Mouse (Mus musculus) yolk sac, embryonic 10.5 days (tissue): ENCODE measurements around the gene Prkca.

ENCODE experiments used
- DNase-seq: peaks from one replicate; pipeline ENCODE4 v3.0.0-alpha.2; 2017; ENCODE audit warnings: low spot score

The Prkca gene

DNA sequence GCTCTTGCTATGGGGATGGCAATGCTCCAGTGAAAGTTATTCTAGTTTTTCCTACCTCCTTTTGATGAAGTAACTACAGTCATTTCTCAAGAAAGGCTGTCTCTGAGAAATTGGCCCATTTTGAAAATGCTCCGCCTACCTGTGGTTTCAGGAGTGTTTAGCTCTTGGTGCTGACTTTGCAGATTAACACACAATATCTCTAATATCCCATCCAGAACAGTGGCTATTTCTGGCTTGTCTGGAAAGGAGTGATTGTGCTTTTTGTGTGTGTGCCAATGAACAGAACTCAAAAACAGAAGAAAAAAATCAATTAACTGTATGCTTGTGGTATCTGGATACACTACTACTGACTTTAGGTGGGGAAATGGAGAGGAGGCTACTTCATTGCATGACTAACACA, 395.8 kb downstream of the Prkca start:
- DNase-seq, result no peak

DNA sequence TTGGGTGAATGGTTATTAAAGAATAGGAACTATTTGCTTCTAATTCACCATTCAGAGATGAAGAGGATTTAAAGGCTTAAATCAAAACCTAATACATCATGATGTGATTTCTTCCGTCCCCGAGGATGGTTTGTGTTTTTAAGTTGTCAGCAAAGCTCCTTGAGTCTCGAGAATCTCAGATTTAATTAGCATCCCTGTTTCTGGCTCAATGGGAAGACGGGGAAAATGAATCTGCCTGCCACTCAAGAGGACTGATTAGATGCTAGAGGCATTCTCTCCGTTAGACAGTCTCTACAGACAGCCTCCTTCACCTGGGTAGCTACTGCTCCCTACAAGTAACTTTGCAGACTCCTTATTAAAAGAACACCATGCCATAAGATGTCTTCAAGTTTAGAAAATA, 396.9 kb downstream of the Prkca start:
- no peak for DNase-seq

DNA sequence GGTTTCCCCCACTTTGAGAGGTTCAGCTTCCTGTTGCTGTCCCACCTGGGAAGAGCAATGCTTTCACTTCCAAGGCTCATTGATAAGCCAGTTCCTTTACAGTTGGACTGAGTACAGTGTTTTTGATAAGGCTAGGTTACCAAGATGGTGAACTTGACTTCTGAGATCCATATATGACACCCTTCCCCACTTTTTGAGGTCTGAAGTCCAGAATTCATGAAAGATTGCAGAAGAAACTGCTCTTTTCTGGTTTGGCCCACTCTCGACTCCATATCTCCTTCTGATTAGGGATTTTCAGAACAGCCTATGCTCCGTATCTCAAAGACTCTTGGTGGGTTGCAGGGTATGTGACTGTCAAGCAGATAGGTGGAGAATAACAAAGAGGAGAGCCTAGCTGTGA, 406.8 kb downstream of the Prkca start:
- no peak for DNase-seq

DNA sequence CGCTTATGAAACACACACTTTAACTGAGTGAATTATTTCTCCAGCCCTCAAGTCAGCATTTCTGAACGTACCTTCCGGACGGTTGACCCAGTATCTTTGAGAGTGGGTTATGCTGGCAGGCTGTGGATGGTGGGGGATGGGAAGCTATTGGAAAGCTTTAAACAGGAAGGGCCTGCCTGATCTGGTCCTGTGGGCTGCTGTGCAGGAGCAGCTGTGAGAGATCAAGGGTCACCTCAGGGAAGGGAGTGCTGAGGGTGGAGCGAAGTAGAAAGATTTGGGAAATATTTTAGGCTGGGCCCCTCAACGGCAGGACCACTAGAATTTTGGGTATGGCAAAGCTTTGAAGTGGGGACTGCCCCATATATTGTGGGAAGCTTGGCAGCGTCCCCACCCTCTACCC, 412.0 kb downstream of the Prkca start:
- no peak for DNase-seq

DNA sequence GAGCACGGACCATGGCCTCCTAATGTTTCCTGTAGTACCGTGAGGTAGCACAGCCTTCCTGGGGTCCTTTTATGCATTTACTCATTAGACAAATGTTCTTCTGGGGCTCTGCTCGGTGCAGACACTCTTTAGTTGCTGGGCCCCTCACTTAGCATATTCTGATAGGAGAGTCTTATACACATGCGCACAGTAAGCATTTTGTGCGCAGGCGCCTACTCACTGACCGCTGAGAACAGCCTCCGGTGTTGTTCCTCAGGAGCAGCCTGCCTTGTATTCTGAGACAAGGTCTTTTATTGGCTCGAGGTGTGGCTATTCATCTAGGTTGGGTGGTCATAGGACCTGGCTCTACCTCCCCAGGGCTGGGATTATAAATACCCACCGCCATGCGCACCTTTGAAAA, 412.4 kb downstream of the Prkca start:
- DNase-seq, result no peak

DNA sequence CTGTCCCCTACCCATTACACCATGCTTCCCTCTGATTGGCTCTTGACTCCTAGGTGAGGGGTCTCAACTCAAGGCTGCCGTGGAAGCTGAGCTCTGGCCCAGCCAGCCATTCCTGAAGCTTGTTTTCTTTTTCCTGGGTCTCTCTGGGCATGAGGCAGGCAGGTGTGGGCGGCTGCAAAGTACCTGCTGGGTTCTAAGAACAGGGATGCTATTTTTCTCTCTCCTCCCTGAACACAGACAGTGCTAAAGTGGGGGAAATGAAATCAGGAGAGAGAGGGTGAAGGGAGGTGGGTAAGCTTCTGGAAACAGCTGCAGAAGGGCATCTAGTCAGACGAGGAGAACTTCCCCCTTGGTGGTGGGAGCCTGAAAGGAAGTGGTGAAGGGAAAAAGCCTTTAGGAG, 414.0 kb downstream of the Prkca start:
- no peak for DNase-seq

DNA sequence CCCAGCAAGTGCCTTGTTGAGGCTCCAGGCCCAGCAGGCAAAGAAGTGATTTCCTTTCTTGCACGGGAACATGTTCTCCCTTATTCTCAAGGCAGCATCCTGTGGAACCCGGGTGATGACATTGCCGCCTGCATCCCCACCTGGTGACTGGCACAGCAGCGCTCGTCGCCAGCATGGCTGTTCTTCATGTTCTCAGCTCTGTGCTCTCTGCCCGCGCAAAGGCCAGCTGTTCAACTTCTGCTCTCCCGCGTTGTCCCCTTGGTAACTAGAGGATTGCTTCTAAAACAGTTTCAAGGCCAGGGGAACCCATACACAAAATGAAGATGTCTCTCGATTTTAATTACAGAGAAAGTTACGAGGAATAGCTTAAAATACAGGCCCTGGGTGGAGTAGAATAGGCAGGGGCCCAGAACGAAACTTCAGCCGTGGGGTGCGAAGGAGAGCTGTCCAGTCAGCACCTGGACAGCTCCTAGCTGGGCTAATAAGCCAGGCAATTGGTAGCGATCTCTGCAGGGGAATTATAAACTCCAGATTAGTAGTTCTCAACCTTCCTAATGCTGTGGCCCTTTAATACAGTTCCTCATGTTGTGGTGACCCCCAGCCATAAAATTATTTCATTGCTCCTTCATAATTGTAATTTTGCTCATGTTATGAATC, 423.7 kb downstream of the Prkca start:
- peak; percentile 12 for DNase-seq

DNA sequence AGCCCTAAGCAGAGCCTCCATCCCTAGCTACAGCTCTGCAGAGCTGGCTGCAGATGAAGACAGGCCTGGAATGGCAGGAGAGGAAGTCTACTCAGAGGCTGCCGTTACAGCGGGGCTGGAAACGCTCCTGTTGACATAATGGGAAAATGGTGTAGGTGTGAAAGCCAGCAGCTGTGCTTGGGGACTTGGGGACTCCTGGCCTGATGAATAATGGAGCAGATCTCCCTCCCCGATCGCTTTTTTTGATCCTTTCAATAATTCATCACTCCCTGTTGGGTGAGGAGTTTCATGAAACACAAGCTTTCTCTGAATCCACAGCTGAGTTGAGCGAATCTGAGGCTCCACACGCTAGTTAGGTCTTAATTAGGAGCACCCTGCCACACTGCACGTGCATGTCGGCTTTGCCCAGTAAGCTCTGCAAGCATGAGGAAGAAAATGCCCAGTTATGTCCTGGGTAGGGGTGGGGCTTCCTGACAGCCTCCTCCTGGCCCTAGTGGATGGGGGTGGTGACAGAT, 425.9 kb downstream of the Prkca start:
- no peak for DNase-seq

DNA sequence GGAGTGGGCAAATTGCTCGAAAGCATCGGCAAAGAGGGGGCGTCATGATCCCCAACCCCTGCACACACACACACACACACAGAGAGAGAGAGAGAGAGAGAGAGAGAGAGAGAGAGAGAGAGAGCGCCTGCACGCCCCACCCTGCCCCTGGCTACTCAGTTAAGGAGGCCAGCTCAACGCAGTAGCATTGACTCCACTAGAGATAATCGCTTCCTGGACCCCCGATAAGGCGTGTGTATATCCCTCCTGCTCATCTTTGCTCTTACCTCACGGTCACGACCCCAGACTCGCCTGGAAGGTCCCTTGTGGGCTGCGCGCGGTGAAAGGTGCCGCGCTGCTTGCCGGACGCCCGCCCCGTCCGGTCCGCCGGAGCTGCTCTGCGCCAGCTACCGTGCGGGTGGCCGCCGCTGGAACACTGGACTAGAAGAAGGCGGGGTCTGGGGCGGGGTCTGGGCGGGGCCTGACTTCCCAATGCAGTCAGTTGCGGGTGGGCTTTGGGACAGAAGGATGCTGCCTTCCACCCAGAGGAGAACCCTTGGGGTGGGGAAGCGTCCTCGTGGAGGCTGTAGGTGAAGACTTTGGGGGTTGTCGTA, 429.0 kb downstream of the Prkca start, which contains the start of gene Cacng5:
TSS of gene Cacng5 (minus strand) at position 422 of the 593 bp plus-strand sequence.
- DNase-seq, result peak; percentile 53

DNA sequence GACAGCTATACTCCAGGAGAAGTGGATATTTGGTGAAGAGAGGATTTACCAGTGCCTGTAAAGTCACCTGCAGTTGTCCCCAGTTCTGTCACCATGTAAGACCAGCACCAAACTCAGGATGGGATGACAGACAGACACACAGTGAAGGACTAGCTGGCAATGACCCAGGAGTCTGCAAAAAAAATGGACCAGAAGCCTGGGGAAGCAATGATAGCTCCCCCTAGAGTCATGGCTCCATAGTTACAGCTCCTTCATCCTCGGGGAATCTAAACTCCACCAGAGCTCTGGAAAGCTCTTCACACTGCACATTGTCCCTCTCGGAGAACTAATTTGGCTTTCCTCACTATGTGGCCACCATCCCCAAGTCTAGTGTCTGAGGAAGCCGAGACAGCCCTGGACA, 430.4 kb downstream of the Prkca start:
- no peak for DNase-seq

DNA sequence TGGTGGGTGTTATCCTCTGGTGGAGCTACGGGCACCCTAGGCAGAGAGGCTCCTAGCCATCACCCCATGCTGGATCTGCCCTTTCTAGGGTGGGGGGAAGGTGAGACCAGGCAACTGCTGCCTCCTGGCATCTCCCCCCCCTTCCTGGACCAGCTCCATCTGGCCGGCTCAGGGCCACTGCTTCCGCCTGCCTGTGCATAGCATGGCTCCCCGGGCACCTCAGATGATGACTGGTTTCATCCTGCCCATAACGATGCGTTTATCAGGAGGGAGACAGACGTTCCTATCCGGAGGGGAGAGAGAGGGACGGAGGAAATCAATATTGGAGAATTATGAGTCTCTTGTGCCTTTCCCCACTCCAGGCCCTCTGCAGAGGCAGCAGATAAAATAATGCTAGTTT, 438.4 kb downstream of the Prkca start:
- no peak for DNase-seq

DNA sequence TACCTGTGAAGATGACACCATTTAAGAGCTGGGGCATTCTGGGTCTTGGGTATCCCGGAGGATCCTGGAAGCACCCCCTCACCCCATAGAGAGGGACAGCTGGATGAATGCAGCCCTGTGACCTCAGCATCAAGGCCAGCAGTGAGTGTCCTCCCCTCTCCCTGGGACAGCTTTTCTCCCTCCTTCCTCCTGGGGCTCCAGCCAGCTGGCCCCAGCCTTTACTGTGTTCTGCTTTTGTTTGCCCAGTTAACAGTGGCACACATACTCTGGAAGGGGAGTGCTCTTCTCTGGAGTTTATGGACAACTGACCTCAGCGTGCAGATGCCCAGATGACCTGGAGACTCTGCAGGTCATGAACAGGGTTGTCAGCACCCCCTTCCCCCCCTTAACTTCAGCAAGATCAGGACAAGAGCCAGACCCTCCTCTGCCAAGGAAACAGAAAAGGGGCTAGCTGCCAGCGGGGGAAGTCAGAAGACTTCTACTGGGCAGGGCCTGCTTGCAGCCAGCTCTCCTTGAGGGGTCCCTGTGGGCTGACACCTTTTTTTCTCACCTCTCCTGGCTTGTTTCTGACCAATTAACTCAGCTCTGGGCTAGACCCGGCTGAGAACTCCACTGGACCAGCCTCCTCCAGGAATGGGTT, 439.6 kb downstream of the Prkca start:
- no peak for DNase-seq

DNA sequence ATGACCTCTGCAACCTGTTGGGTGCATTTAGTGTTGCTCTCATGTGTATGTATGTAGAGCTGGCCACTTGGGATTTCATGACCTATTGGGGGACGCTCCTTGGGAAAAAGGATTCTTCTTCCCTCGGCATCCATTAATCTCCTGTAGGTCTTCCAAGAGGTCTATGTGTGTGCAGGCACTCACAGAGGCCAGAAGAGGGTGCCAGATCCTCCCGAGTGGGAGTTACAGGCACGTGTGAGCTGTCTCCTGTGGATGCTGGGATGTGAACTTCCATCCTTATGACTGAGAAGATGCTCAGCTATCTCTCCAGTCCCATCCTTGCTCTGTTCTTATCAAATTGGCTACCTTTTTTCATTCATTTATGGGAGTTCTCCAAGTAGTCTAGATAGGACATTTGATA, 443.3 kb downstream of the Prkca start:
- DNase-seq, result no peak

DNA sequence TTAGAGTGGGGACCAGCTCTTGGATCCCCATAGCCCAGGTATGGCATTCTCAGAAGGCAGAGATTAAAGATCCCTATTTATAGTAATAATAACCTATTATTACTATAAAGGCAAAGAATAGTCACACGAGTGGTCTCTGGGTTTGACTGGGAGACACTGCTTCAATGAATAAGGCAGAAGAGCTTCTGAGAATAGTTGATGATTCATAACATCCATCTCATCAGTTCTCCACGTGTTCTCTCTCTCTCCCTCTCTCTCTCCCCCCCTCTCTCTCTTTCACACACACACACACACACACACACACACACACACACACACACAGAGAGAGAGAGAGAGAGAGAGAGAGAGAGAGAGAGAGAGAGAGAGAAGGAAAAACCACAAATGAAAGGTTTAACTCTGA, 445.0 kb downstream of the Prkca start:
- no peak for DNase-seq

DNA sequence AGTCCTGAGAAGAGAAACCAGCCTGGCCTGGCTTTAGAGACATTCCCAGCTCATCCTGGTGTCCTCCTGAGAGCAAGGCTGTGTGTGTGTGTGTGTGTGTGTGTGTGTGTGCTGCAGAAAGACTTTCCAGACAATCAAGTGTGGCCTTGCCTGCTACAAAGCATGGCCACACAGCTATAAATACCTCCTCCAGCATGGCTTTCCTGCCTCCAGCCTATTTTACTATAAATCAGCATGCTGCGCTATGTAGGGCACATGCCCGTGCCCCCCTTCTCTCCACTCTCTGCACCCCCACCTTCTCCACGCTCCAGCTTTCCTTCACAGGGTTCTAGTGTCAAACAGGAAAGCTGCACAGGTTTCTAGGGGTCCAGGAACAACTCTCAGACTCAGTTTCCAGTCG, 448.1 kb downstream of the Prkca start:
- no peak for DNase-seq

DNA sequence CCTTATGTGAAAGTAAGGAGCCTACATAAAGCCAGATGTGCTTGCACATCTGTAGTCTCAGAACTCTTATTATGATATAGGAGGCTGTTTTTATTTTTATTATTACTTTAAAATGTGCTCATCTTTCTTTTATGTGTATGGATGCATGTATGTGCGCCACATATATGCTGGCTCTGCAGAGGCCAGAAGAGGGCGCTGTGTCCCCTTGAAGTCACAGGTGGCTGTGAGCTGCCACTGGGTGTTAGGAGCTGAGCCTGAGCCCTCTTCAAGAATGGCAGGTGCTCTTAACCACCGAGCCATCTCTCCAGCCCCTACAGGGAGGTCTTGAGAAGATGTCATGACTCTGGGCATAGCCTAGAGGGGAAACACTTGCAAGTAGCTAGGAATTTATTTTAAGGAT, 452.4 kb downstream of the Prkca start:
- DNase-seq, result no peak

DNA sequence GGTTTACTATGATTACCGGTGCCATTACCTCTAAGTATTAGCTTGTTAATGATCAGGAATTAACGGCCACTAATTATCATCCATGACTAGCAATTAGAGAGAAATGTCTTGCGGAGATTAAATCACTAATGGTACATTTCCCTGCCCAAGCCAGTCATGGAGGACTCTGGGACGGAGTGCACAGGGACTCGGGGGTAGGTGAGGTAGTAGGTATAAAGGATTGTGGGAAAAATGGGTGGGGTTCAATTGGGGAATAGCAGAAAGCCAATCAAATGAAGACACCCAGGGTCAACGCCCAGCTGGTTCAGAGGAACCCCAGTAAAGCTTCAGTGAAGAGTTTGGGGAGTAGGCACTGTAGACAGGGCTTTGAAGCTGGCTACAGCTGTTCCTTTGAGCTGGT, 456.4 kb downstream of the Prkca start:
- no peak for DNase-seq
